Mouse (Mus musculus) neural tube, embryonic 10.5 days (tissue): ENCODE results near the gene Sp4.
A peak's percentile ranks its signal among the peaks of the same experiment; 100 is the strongest.

Source experiments
- DNase-seq: peaks from one replicate; pipeline ENCODE4 v3.0.0-alpha.2; 2017; ENCODE audit warnings: low spot score; ENCODE audit errors: extremely low spot score

Gene Sp4

DNA sequence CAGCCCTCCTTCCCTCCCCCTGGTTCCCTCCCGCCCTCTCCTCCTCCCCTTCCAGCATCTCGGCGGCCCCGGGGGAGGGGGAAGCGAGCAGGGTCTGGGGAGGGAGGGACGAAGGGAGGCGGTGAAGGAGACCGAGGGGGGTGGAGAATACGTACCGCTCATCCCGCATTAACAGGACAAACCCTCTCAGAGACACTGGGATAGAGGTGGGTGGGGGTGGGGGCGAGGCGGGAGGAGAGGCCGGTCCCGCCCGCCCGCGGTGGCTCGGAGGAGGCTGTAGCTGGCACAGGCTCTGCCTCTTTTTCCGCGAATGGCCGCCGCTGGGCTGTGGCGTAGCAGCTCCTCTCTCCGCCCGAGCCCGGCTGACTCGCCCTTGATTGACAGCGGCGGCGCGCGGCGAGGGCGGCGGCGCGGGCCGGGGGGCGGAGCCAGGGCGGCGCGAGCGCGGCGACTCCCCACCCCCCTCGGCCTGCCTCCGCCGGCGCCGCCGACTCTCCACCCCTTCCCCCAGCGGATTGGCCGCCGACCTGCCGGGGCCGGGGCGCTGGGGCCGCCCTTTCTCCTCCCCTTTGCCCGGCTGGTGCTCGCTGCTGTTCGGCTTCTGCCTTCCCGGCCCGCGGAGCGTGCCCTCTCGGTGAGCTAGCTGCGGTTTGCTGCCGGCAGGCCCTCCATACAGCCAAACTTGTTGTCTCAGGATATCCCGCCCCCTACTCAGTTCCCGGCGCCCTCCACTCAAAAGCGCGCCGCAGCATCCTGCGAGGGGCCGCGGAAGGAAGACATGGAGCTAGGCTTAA, at the start of gene Sp4:
Sp4 (minus strand) TSS at position 369 of the 794 bp plus-strand sequence.
- peak; percentile 94 for DNase-seq

DNA sequence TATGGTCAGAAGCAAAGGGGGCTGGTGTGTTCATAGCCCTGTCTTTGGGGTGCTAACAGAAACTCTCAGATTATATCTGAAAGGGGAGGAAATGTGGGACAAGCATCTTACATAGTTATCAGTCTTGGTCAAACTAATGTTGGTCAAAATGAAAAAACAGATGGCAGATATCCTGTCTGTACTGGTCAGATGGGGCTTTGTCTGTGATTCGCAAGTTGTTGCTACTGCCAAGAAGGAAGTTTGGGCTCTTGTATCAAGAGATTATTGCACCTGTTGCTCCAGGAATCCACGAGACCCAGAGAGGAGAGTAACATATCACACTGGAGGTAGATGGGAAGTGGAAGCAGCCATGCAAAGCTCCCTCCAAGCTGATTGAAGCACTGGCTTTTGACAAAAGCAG, 37.9 kb upstream of the Sp4 start:
- no peak for DNase-seq

DNA sequence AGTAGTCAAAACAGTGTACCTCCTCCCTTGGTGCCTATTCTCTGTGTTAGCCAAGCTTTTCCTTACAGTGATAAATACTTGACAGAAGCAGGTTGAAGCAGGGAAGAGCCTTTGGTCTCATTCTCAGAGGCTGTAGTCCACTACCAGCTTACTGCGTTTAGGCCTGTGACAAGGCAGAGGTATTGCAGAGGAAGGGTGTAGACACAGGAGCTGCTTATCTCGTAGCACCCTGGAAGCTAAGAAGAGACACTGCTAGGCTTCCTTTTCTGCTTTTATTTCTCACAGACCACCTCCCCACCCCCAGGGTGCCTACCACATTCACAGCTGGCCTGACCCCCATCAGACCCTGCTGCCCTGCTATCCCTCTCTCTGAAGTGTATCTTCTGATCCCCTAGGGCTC, 37.0 kb upstream of the Sp4 start:
- no peak for DNase-seq

DNA sequence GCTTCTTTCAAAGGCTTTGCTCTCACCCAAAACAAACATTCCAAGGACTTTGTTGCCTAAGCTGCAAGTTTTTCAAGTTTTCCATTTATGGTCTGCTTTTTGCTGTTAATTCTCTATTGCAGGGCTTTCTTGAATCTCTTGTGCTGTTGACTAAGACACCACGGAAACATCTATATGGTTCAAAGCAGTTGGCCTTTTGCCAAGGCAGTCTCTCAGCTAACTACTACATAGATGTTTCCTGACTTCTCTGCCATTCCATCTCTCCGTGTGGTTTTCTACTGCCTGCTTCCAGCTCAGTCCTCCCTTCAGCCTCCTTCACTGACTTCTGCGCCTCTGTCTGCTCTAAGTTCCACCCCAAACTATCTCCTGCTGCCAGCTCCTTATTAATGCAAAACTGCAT, 36.1 kb upstream of the Sp4 start:
- DNase-seq = no peak

DNA sequence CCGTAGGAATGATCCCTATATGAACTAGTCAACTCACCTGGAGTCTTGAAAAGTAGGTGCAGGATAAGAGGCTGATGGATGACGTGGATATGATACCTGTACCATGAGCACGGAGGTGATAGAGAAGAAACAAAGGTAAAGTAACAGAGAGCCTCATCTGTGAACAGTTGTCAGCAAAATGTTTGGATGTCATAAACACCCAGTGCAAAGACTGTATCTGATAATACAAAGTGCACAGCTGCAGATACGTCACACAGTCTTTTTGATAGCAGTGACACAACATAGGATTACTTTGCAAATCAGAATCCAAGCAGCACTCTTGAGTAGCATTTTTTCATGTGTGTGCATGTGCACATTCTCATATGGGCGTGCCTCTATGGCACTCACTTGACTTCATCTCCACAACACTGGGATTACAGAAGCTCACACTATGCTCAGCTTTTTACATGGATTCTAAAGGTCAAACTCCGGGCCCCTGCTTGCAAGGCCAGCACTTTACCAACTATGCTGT, 27.6 kb upstream of the Sp4 start:
- DNase-seq = no peak

DNA sequence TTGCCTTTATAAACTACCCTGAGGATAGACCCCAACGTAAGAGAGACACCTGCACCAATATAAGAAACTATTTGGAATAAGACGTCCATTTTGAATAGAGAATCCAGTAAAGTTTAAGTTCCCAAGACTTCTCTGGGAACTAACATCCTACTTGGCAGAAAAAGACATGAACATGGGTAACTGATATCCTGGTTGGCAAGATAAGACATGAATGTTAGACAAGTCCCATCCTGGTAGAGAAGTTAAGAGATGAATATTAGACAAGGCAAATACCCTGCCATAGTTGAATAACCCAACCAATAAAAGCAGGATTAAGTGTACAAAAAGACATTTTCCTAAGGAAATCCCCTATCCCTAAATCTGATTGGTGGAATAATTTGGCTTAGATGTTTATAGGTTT, 26.3 kb upstream of the Sp4 start:
- no peak for DNase-seq

DNA sequence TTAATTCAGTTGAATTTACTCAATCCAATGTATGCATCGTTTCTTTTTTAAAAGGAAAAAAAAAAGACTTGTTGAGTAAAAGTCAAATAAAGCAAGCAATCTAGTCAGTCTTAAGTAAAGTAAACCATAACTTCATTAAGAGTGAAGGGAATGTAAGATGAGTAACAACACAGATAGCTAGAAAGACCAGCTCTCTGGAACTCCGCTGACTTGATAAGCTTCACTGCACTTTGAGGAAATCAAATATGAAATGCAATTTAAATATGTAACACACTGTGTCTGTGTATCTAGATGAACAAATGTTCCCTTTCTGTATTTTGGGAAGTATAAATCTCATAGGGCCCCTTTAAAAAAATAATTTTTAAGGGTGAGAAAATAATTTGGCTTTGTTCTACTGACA, 24.9 kb upstream of the Sp4 start:
- no peak for DNase-seq

DNA sequence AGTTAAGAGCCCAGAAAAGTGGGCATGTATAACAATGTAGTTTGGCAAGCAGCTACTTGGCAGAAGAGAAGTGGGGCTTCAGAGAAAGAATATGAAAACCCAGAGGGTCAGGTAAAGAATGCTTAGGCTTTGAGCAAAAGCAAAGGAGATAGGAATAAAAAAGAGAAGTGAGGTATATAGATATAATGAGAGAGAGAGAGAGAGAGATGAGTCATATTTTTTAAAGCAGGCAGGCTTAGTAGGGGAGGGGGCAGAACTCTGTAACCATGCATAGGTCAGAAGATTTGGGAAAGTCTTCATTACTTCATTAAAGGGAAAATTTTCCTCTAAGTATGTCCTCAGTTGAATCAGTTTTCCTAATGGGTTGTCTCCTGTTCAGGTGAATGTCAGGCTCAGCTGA, 18.8 kb upstream of the Sp4 start:
- no peak for DNase-seq

DNA sequence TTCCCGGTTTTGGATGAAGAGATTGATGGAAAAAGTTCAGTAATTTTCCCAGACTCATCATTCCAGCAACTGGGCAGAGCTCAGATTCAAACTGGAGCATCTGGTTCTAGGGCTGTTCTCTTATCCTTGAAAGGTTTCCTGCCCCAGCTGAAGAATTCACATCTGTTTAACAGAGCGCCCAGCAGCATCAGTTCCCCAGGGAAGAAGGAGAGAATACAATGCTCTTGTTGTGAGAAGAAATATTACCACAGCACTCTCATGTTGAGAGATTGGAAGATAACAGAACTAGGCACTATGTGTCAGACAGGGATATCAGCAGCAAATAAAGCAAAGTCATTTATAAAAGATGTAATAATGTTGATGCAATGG, 13.2 kb upstream of the Sp4 start:
- no peak for DNase-seq

DNA sequence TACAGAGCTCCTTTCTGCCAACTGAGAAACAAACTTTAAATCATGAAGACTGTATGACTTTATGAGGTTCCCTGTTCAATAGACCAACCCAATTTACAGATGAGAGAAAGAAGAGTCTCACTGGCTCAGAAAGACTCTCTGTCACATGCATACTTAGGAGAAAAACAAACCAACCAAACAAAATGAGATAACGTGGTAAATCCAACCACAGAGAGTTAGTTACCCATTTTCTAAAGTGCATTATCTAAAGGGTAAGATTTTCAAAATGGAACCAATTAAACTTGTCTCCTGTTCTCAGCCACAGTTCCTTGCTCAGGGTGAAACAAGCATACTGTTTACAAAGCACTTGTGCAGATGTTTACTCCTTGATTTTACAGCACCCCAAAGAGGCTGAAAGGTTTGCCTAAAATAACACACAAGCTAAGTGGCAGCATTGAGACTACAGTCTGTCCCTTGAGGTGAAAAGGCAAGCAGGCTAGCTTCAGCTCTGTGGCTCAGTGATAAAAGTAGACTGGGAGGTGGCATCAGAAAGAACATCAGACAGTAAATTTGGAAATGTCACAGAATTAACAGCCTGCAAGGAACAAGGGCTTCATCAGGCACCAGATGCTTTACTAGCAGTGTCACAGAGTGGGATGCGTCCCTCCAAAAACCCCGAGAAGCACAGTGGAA, 12.7 kb upstream of the Sp4 start:
- no peak for DNase-seq

DNA sequence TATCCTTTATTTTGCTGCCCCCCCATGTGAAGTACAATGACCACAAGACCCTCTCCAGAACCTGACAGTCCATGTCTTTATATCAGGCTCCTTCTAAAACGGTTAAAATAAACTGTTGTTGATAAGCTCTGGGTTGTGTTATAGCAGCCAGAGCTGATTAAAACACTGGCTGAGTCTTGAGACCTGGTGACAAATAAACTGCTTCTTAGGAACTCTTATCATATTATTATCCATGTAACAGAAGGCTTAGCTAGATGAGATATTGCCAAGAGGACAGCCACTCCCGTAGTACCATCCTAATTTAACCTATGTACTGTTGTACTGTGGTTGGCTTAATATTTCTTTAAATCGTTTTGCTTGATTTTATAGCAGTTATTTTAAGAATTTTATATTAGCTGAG, 2.3 kb upstream of the Sp4 start:
- no peak for DNase-seq

DNA sequence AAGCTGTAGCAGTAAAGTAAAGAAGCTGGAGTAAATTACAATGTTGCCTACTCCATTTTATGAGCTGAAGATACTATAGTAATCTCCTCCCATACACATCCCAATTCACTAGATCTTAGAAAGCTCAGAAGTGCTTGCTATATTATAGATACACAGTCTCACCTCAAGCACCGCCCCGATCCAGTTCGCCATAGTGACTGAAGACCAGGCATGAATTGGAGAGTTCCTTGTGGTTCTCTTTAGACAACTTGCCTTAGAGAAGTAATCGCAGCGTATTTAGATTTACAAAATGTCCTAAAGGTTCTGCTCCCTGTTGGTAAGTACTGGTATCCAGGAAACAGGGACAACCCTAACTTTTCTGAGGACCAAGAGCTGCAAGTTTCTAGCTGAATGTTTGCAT, 1.8 kb upstream of the Sp4 start:
- no peak for DNase-seq

DNA sequence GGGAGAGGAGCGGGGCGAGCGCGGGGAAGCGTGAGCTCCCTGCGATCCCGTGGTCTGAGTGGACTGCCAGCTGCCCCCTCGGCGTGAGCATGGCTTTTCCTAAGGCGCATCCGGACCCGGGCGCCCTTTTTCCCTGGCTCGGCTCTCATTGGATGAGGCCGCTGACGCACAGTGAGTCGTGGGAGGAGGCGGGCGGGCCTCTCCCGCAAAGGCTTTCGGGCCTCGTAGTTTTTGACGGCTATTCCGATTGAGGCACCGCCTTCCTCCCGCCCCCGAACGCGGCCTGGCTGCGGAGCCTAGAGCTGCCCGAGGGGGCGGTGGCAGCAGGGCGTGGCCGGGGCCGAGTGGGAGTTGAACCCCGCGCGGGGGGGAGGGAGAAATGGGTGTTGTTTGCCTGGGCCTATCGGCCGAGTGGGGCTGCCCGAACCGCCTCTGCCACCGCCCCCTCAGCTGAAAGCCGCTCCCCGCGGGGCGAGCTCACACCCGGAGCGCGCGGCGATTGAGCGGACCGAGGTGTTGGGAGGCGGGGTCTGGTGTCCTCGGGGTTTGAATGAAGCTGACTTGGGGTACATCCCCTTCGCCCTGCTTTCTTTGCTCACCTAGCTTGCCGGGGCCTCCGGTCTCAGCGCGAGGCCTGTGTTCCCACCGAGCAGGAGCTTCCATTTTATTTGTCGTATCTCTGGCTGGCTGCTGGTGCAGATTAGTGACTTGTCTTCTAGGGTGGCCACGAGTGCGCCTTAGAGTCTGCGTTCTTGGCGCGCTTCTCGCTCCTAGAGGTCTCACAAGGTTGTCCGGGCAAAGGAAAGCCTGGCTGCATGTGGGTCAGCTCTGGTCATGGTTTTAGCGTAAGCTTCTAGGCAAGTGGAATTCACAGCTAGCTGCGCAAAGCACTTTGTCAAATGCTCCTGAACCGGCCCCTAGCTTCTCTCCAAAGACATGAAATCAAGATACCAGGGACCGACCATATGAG, 911 bp upstream of the Sp4 start:
- peak; percentile 97 for DNase-seq

DNA sequence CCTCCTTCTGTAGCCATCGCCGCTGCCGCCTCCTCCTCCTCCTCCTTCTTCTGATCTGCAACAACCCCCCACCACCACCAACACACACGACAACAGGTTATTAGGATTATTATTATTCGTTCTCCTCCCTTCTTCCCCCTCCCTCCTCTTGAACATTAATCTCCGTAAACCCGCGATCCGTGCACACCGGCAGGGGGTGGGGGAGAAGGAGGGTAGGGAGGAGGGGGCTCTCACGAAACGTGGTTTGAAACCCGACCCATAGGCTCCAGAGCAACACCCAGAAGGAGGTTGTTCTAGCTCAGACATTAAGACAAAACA, 527 bp downstream of the Sp4 start:
- no peak for DNase-seq

DNA sequence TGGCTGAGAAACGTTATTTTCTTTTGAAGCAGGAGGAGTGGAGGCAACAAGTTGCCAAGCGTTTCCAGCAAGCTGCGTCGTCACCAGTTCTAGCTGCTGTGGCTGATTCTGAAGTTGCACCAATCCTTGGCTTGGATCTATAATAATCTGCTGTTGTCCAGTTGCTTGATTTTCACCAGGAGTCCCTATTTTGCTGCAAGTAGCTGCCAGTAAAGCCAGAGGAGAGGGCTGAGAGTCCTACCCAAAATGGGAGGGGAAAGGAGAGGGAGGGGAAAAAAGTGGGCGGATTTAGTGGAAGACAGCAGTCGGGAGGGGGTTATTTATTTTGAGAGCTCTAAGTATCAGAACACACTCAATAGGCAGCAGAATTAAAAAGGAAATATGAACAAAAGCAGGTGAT, 1.3 kb downstream of the Sp4 start:
- no peak for DNase-seq

DNA sequence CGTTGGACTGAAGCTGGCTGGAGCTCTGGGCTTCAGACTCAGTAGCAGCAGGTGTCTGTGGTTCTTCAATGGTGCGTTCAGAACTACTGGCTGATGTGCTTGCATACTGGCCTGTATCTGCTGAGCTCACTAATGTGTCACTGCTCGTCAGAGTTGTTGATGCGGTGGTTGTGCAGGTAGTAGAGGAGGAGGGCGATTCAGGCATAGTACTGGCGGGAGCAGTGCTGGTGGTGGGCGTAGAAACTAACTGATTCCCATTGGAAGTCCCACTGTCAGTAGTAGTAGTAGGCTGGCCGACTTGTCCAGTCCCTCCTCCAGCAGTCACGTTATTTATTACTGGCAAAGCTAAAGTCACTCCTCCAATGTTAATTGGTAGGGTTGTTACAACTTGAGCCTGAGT, 2.1 kb downstream of the Sp4 start:
- no peak for DNase-seq

DNA sequence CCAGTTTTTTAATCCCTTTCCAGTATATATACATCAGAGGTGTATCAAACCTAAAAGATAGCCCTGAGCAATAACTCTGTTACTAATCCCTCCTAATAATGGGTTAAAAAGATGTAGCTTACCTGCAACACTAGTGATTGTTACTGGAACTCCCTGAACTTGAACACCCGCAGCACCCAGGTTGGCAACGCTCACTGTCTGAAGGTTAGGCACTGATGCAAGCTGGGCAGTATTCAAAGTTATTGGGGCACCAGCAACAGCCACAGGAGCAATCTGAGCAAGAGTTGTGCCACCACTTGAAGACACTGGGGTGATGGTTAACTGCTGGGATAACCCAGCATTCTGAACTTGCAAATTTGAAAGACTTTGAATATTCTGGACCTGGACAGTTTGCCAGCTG, 2.7 kb downstream of the Sp4 start:
- no peak for DNase-seq

DNA sequence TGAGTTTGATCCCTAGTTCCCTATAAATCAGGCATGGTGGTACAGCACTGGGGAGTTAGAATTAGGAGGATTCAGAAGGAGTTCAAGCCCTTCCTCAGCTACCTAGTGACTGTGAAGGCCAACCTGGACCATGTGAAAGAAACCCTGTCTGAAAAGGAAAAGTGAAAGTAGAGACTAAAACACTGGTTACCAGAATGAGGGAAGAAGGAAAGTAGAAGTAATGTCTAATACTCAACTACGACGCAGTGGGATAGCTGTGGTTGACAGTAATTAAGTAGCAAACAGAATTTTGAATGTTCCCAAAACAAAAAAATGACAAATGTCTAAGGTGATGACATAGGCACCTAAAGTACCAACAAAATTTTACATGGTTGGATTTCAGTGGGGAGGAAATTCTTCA, 5.0 kb downstream of the Sp4 start:
- DNase-seq = no peak

DNA sequence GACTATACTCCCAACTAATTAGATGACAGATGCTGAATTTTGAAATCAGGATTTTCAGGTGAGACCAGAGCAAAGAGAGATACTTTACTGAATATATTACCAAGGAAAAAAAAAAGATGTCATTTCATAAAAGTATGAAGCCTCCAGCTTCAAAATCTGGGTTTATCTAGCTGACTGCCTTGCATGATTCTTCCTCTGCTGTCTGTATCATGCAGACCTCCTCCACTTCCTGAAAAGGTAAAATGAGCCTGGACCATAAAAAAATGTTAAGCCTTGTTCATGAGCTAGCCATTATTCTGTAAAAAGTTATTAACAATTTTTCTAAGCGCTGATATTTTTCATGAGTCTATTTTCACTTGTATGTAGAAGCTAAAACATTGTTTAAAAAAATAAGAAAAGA, 5.4 kb downstream of the Sp4 start:
- DNase-seq = no peak

DNA sequence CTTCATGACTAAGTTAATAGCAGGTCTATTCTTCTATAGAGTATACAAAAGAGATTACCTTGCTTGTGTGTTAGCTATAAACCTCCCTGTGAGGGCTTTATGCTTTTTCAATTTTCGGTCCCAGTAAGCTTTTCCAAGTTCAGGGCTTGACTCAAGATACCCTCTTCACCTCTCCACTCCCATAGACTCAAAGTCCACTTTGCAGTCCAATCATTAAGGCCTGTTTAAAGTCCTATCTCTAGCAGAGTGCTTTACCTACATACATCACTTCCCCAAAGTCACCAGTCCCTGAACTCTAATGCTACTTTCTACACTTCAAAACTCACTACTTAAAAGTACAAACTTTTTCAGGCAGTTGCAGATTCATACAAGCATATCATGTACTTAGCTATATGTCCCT, 12.3 kb downstream of the Sp4 start:
- no peak for DNase-seq

DNA sequence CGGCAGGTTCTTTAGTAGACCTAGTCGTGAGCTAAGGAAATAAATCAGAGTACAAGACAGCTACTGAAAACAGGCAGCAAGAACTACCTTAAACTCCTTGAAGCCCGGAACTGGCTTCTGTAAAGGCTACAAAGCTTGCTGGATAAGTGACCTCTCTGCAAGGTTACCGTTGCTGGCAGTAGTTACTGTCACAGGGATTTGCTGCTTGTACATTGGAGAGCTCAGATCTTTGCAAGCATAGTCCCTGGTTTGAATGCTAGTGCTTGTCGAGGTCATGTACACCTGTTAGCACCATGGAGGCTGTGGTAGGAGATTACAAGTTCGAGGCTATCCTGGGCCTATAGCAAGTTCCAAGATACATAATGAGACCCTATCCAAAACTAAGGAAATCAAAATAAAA, 16.1 kb downstream of the Sp4 start:
- DNase-seq = no peak

DNA sequence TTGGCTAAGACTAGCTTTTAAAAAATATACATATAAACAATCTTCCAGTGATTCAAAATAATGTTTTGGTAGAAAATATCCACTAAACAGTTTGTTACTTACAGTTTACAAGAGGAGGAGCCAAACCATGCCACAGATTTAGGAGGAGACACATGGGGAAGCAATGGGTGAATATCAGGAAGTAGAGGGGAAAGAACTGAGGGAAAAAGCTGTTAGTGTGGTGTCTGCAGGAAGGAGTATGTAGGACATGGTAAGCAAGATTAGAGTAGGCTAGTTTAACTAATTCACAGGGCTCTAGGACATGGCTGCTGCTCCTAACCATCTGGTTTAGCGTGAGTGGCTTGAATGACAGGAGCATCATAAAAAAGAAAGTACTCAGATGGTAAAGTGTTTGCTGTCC, 19.3 kb downstream of the Sp4 start:
- DNase-seq = no peak
